10 mouse cellular contexts compared by ENCODE assay signal in genomic region chr9:40743525-40744034, GRCm38 (mm10). TPM values are rescaled to one million over a fixed set of nuclear protein-coding genes. Genes with fewer than 3 reads are reported as not detected.
A peak's percentile ranks its signal among the peaks of the same experiment; 100 is the strongest.
DNase-seq lines count a peak whose midpoint lies in the region; ATAC-seq and TF ChIP-seq lines count a peak whose summit lies in the region.
"Had no signal": no experiment of that assay in that cellular context is flagged by ENCODE, and none has a peak within 500 bp of the region (broad histone marks: within the 10 kb centered on the region; RNA-seq: fewer than 3 reads in every experiment).

No protein-coding gene starts in this region.

- H3K36me3 ChIP-seq in midbrain, embryonic 13.5 days: no peaks in the 10 kb centered on the region
- H3K36me3 ChIP-seq in midbrain, embryonic 10.5 days: no peaks in the 10 kb centered on the region
- H3K36me3 ChIP-seq in hindbrain, embryonic 15.5 days: no peaks in the 10 kb centered on the region
- H3K36me3 ChIP-seq in small intestine, adult 2 months (ENCODE audit: control insufficient read depth, insufficient read depth, low read length): no peaks in the 10 kb centered on the region
- H3K36me3 ChIP-seq in forebrain, embryonic 13.5 days (ENCODE audit: poor library complexity, severe bottlenecking): no peaks in the 10 kb centered on the region
- H3K36me3 ChIP-seq: neural tube, embryonic 12.5 days had no signal

- TF ChIP-seq CTCF in small intestine, adult 2 months (IDR thresholded peaks at IDR 0.05; ENCODE audit: extremely low read depth, insufficient read length, insufficient replicate concordance, low read depth, low read length): no peak

- peaks cover 23% of the 10 kb centered on the region for H3K4me1 ChIP-seq in midbrain, embryonic 13.5 days (replicated peaks)
- H3K4me1 ChIP-seq in midbrain, embryonic 10.5 days: peaks cover 23% of the 10 kb centered on the region
- no peaks in the 10 kb centered on the region for H3K4me1 ChIP-seq in hindbrain, embryonic 15.5 days (replicated peaks)
- H3K4me1 ChIP-seq in small intestine, adult 2 months (ENCODE audit: control insufficient read depth, insufficient read depth, insufficient read length, low read length): peaks cover 16% of the 10 kb centered on the region; the same call in 1 of the 2 replicates
- H3K4me1 ChIP-seq in forebrain, embryonic 13.5 days: no peaks in the 10 kb centered on the region

- 0 out of 2 replicates have a peak overlapping the region, but pooled peaks have one; percentile 32 for H3K27ac ChIP-seq in midbrain, embryonic 13.5 days
- H3K27ac ChIP-seq in midbrain, embryonic 10.5 days (replicated peaks): no peak overlapping the region; the same call in 1 of the 2 replicates
- H3K27ac ChIP-seq in hindbrain, embryonic 15.5 days (replicated peaks): peak overlapping the region; percentile 26; the same call in 1 of the 2 replicates
- peak overlapping the region; percentile 42; the same call in 1 of the 2 replicates for H3K27ac ChIP-seq in small intestine, adult 2 months (ENCODE audit: insufficient read depth, low read depth, low read length)
- H3K27ac ChIP-seq in forebrain, embryonic 13.5 days: no peak overlapping the region
- H3K27ac ChIP-seq: liver, embryonic 14.5 days; neural tube, embryonic 12.5 days had no signal

- no peaks in the 10 kb centered on the region for H3K27me3 ChIP-seq in midbrain, embryonic 13.5 days
- H3K27me3 ChIP-seq in midbrain, embryonic 10.5 days (ENCODE audit: low read depth, poor library complexity, severe bottlenecking): no peaks in the 10 kb centered on the region
- no peaks in the 10 kb centered on the region for H3K27me3 ChIP-seq in hindbrain, embryonic 15.5 days
- H3K27me3 ChIP-seq in small intestine, adult 2 months (ENCODE audit: control insufficient read depth, insufficient read depth, low read length): no peaks in the 10 kb centered on the region
- no peaks in the 10 kb centered on the region for H3K27me3 ChIP-seq in forebrain, embryonic 13.5 days
- H3K27me3 ChIP-seq: neural tube, embryonic 12.5 days had no signal

- no peak for DNase-seq in midbrain, embryonic 10.5 days (ENCODE audit: low spot score)
- DNase-seq in frontal cortex, adult 2 months (ENCODE audit: extremely low spot score in 1 of 2, low spot score in 1 of 2): no peak
- DNase-seq: thymus, postnatal 36 days had no signal

- WGBS in midbrain, embryonic 13.5 days: 65% methylated on average over 7 of the region's 7 CpGs
- 51% methylated on average over 7 of the region's 7 CpGs for WGBS in midbrain, embryonic 10.5 days
- 45% methylated on average over 7 of the region's 7 CpGs for WGBS in hindbrain, embryonic 15.5 days
- 62% methylated on average over 7 of the region's 7 CpGs for WGBS in small intestine, adult 2 months
- 63% methylated on average over 7 of the region's 7 CpGs for WGBS in forebrain, embryonic 13.5 days

- H3K9ac ChIP-seq in midbrain, embryonic 13.5 days (replicated peaks): no peak overlapping the region
- no peak overlapping the region for H3K9ac ChIP-seq in hindbrain, embryonic 15.5 days
- no peak overlapping the region for H3K9ac ChIP-seq in forebrain, embryonic 13.5 days
- H3K9ac ChIP-seq: liver, embryonic 14.5 days; neural tube, embryonic 12.5 days had no signal

- H3K4me3 ChIP-seq in midbrain, embryonic 13.5 days (replicated peaks): no peak overlapping the region
- no peak overlapping the region for H3K4me3 ChIP-seq in midbrain, embryonic 10.5 days
- H3K4me3 ChIP-seq in hindbrain, embryonic 15.5 days: no peak overlapping the region
- H3K4me3 ChIP-seq in small intestine, adult 2 months (ENCODE audit: low read depth, low read length): no peak overlapping the region
- H3K4me3 ChIP-seq in forebrain, embryonic 13.5 days: no peak overlapping the region
- H3K4me3 ChIP-seq: neural tube, embryonic 12.5 days had no signal

- no peak overlapping the region for H3K4me2 ChIP-seq in midbrain, embryonic 13.5 days (replicated peaks)
- H3K4me2 ChIP-seq in hindbrain, embryonic 15.5 days: no peak overlapping the region
- H3K4me2 ChIP-seq in forebrain, embryonic 13.5 days: no peak overlapping the region
- H3K4me2 ChIP-seq: neural tube, embryonic 12.5 days had no signal

- no peak for TF ChIP-seq POLR2A in small intestine, adult 2 months (IDR thresholded peaks at IDR 0.05; ENCODE audit: low read depth, low read length)

- ATAC-seq in midbrain, embryonic 13.5 days: no peak
- peak; percentile 59 for ATAC-seq in common myeloid progenitor, adult 5-6 weeks (replicated peaks; ENCODE audit: low read depth, poor library complexity, severe bottlenecking)
- ATAC-seq in hindbrain, embryonic 15.5 days (ENCODE audit: low FRiP score, low read depth): no peak
- ATAC-seq in forebrain, embryonic 13.5 days: no peak

- no peaks in the 10 kb centered on the region for H3K9me3 ChIP-seq in midbrain, embryonic 13.5 days
- H3K9me3 ChIP-seq in midbrain, embryonic 10.5 days (replicated peaks): no peaks in the 10 kb centered on the region
- no peaks in the 10 kb centered on the region for H3K9me3 ChIP-seq in hindbrain, embryonic 15.5 days
- no peaks in the 10 kb centered on the region for H3K9me3 ChIP-seq in forebrain, embryonic 13.5 days (replicated peaks)
- H3K9me3 ChIP-seq: neural tube, embryonic 12.5 days had no signal

RNA-seq across cellular contexts. Expression of gene Hspa8, which starts 57.2 kb away (rescaled TPM):
- 2,863 and 3,076 TPM in 2 replicates for polyA plus RNA-seq in midbrain, embryonic 13.5 days (2015; fragmentation: Nextera tagmentation; extraction: Ambion mirVana)
- 3,165 and 3,904 TPM in 2 replicates for polyA plus RNA-seq in midbrain, embryonic 10.5 days (2016; fragmentation: Nextera tagmentation; extraction: Ambion mirVana)
- 4,616 and 4,673 TPM in 2 replicates for total RNA-seq in common myeloid progenitor, adult 5-6 weeks (2017)
- polyA plus RNA-seq in hindbrain, embryonic 15.5 days (2015; fragmentation: Nextera tagmentation; extraction: Ambion mirVana): 3,140 and 3,153 TPM in 2 replicates
- polyA plus RNA-seq in small intestine, adult 2 months (2012; rRNA removed): 685 and 816 TPM in 2 replicates
- 1,947 and 2,084 TPM in 2 replicates for polyA plus RNA-seq in frontal cortex, adult 2 months (2012; rRNA removed)
- 3,030 and 3,122 TPM in 2 replicates for polyA plus RNA-seq in forebrain, embryonic 13.5 days (2015; fragmentation: Nextera tagmentation; extraction: Ambion mirVana)

RNA-seq across cellular contexts. Expression of gene Clmp, which starts 57.8 kb away (rescaled TPM):
- polyA plus RNA-seq in midbrain, embryonic 13.5 days (2015; fragmentation: Nextera tagmentation; extraction: Ambion mirVana): 43.6 and 45.8 TPM in 2 replicates
- 14.7 and 21.0 TPM in 2 replicates for polyA plus RNA-seq in midbrain, embryonic 10.5 days (2016; fragmentation: Nextera tagmentation; extraction: Ambion mirVana)
- not detected in 2 replicates for total RNA-seq in common myeloid progenitor, adult 5-6 weeks (2017)
- polyA plus RNA-seq in hindbrain, embryonic 15.5 days (2015; fragmentation: Nextera tagmentation; extraction: Ambion mirVana): 48.4 and 51.1 TPM in 2 replicates
- 34.0 and 37.6 TPM in 2 replicates for polyA plus RNA-seq in small intestine, adult 2 months (2012; rRNA removed)
- 16.6 and 19.6 TPM in 2 replicates for polyA plus RNA-seq in frontal cortex, adult 2 months (2012; rRNA removed)
- polyA plus RNA-seq in forebrain, embryonic 13.5 days (2015; fragmentation: Nextera tagmentation; extraction: Ambion mirVana): 26.3 and 32.4 TPM in 2 replicates

Comparison
In these comparisons a context has a peak if more than half of its experiments do, and no peak if none do; other contexts are left out.
1. H3K27ac ChIP-seq: peak in midbrain, embryonic 13.5 days (single experiment), hindbrain, embryonic 15.5 days (single experiment) and small intestine, adult 2 months (single experiment); none in midbrain, embryonic 10.5 days (single experiment) and forebrain, embryonic 13.5 days (single experiment).